Mouse (Mus musculus): ENCODE results near the gene Fgfr2.

- no peak for TF ChIP-seq POLR2A (IDR thresholded peaks at IDR 0.05; ENCODE audit: low read depth, low read length)
- TF ChIP-seq CTCF (IDR thresholded peaks at IDR 0.05; ENCODE audit: extremely low read depth, insufficient read length, insufficient replicate concordance, low read depth, low read length), result no peak
These were observed 1655.8 kb downstream of the Fgfr2 start for GRCm38 (mm10) chr7:131467312-131467711.

Measured in small intestine, adult 2 months (tissue).